Mouse (Mus musculus): ENCODE results near the gene Decr2. TPM values are rescaled to one million over a fixed set of nuclear protein-coding genes. Genes with fewer than 3 reads are reported as not detected.
A peak's percentile ranks its signal among the peaks of the same experiment; 100 is the strongest.

The Decr2 gene
- polyA plus RNA-seq, 2 experiments, result 19.0 to 32.5 TPM

- H3K9ac ChIP-seq (ENCODE audit: low read depth, low read length, severe bottlenecking), result no peak overlapping the region
- peaks cover 5% of the 10 kb centered on the region; the same call in 1 of the 2 replicates for H3K36me3 ChIP-seq (ENCODE audit: control insufficient read depth, insufficient read depth, low read length)
- no peak for ATAC-seq (ENCODE audit: low FRiP score, low read depth)
- no peak overlapping the region for H3K4me3 ChIP-seq (replicated peaks; ENCODE audit: low read length)
- 87% methylated on average over 2 of the region's 2 CpGs for WGBS
- DNase-seq (ENCODE audit: low spot score), result no peak
- H3K4me1 ChIP-seq (ENCODE audit: control insufficient read depth, insufficient read depth, low read length), result no peaks in the 10 kb centered on the region
- no peak for TF ChIP-seq POLR2A (IDR thresholded peaks at IDR 0.05; ENCODE audit: borderline replicate concordance, extremely low read depth, insufficient read depth, insufficient read length)
- H3K27me3 ChIP-seq (ENCODE audit: control insufficient read depth, insufficient read depth, low read length), result no peaks in the 10 kb centered on the region
- no peak overlapping the region for H3K4me2 ChIP-seq (replicated peaks; ENCODE audit: low read depth, low read length, severe bottlenecking)
- no peak overlapping the region for H3K27ac ChIP-seq (replicated peaks; ENCODE audit: low read depth, low read length)
- H3K9me3 ChIP-seq (ENCODE audit: control insufficient read depth, low read length), result no peaks in the 10 kb centered on the region
These were observed 11.3 kb downstream of the Decr2 start for GRCm38 (mm10) chr17:26078851-26079250.

DNA sequence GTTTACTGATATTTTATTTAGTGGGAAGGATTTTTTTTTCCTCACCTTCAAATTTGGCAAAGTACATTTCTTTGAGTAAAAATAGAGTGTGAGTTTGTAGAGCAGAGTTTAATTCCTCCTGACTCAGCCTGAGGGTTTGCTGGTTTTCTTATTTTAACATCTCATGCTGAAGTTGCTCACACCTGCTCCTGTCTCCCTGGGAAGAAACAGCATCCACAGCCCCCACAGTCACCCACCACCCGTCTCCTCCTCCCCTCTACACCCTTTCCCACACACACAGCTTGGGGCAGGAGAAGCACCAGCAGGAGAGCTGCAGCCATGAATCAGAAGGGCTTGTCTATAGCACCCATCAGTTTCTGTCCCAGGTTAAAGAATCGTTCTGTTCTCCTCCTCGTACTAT lies 14.9 kb downstream of the Decr2 start:
- ATAC-seq (ENCODE audit: low FRiP score, low read depth) (no peak), DNase-seq (ENCODE audit: low spot score) (no peak)
- Histone ChIP-seq H3K4me1 (ENCODE audit: control insufficient read depth, insufficient read depth, low read length) (no peaks in the 10 kb centered on the region), H3K27ac (replicated peaks; ENCODE audit: low read depth, low read length) (no peak overlapping the region), H3K4me3 (replicated peaks; ENCODE audit: low read length) (no peak overlapping the region), H3K9ac (ENCODE audit: low read depth, low read length, severe bottlenecking) (no peak overlapping the region), H3K27me3 (ENCODE audit: control insufficient read depth, insufficient read depth, low read length) (no peaks in the 10 kb centered on the region), H3K36me3 (ENCODE audit: control insufficient read depth, insufficient read depth, low read length) (no peaks in the 10 kb centered on the region), H3K9me3 (ENCODE audit: control insufficient read depth, low read length) (no peaks in the 10 kb centered on the region), H3K4me2 (replicated peaks; ENCODE audit: low read depth, low read length, severe bottlenecking) (no peak overlapping the region)
- whole genome bisulfite sequencing, result 63% methylated on average over 3 of the region's 3 CpGs
- no peak for TF ChIP-seq POLR2A (IDR thresholded peaks at IDR 0.05; ENCODE audit: borderline replicate concordance, extremely low read depth, insufficient read depth, insufficient read length)

DNA sequence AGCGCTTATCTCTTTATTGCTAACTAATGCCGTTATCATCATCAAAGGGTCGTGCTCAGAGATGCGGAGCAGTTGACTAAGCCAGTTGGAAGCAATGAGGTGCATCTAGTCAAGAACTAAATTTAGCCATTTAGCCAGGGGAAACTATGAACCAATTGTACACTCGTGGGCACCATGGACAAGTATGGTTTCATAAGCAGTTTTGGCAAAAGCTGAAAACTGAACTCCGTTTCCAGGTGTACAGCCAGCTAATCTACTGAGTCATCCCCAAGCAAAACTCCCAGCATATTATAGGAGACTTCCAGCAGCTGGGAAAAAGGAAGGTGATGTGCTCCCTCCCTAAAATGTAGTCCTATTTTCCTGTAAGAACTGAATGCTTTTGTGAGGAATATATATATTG lies 20.0 kb downstream of the Decr2 start:
- no peak for DNase-seq (ENCODE audit: low spot score)
- Histone ChIP-seq H3K9ac (ENCODE audit: low read depth, low read length, severe bottlenecking) (no peak overlapping the region), H3K27me3 (ENCODE audit: control insufficient read depth, insufficient read depth, low read length) (no peaks in the 10 kb centered on the region), H3K27ac (replicated peaks; ENCODE audit: low read depth, low read length) (no peak overlapping the region), H3K4me2 (replicated peaks; ENCODE audit: low read depth, low read length, severe bottlenecking) (peak overlapping the region; percentile 100), H3K36me3 (ENCODE audit: control insufficient read depth, insufficient read depth, low read length) (peaks cover 6% of the 10 kb centered on the region; the same call in 1 of the 2 replicates), H3K4me1 (ENCODE audit: control insufficient read depth, insufficient read depth, low read length) (peaks cover 25% of the 10 kb centered on the region), H3K4me3 (replicated peaks; ENCODE audit: low read length) (peak overlapping the region; percentile 75; the same call in 1 of the 2 replicates), H3K9me3 (ENCODE audit: control insufficient read depth, low read length) (no peaks in the 10 kb centered on the region)
- 28% methylated on average over 6 of the region's 6 CpGs for WGBS
- no peak for TF ChIP-seq POLR2A (IDR thresholded peaks at IDR 0.05; ENCODE audit: borderline replicate concordance, extremely low read depth, insufficient read depth, insufficient read length)
- no peak for ATAC-seq (ENCODE audit: low FRiP score, low read depth)

DNA sequence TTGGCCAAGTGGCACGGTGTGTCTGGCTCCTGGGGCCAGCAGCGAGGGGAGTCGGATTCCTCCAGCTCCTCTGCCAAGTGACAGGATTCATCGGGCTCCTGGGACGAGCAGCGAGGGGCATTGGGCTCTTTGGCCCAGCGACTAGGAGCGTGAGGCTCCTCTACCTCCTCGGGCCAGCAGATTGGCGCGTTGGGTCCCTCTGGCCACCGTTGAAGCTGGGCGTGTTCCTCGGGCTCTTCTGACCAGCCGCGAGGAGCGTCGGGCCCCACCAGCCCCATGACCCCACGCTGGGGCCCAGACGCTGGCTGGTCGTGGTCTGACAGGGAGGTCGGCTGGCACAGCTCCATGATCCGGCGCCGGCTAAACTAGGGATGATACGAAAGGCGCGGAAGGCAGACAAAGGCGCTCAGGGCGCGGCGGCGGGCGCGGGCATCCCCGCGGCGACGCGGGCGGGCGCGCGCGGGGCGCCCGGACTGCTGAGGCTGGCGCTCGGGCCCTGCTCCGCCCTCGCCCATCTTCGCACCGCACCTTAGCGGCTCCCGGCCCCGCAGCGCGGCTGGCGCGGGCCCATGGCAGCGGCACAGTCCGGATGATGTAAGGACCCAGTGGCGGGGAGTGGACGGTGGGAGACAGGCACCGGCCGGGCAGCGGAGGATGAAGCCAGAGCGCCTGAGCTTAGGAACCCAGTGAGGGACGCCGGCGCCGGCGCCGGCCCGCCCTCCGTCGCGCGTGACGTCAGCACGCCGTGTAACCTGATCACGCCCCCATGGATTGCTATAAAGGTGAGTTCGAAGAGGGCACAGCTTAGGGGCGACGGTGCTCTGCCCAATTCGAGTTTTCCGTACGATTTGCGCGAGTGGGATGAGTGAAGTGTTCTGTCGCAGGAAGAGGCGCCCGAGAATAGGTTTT lies 21.1 kb downstream of the Decr2 start, which contains the start of gene Rab11fip3:
Gene Rab11fip3, minus strand, starts transcription at position 725 of the 909 bp plus-strand sequence.
- H3K9ac ChIP-seq (ENCODE audit: low read depth, low read length, severe bottlenecking), result peak within 1 kb of the TSS; percentile 82
- peak within 1 kb of the TSS; percentile 100 for H3K4me2 ChIP-seq (replicated peaks; ENCODE audit: low read depth, low read length, severe bottlenecking)
- H3K27ac ChIP-seq (replicated peaks; ENCODE audit: low read depth, low read length), result peak within 1 kb of the TSS; percentile 65; the same call in 1 of the 2 replicates
- WGBS, result under 1% methylated on average over 79 of the region's 94 CpGs
- peaks cover 12% of the 10 kb centered on the region for H3K36me3 ChIP-seq (ENCODE audit: control insufficient read depth, insufficient read depth, low read length)
- peak; percentile 91 for DNase-seq (ENCODE audit: low spot score)
- ATAC-seq (ENCODE audit: low FRiP score, low read depth), result peak; percentile 94
- H3K4me3 ChIP-seq (replicated peaks; ENCODE audit: low read length), result peak within 1 kb of the TSS; percentile 75
- peaks cover 25% of the 10 kb centered on the region for H3K4me1 ChIP-seq (ENCODE audit: control insufficient read depth, insufficient read depth, low read length)
- H3K27me3 ChIP-seq (ENCODE audit: control insufficient read depth, insufficient read depth, low read length), result no peaks in the 10 kb centered on the region
- peak; percentile 43; the same call in 1 of the 2 replicates for TF ChIP-seq POLR2A (IDR thresholded peaks at IDR 0.05; ENCODE audit: borderline replicate concordance, extremely low read depth, insufficient read depth, insufficient read length)
- H3K9me3 ChIP-seq (ENCODE audit: control insufficient read depth, low read length), result no peaks in the 10 kb centered on the region

DNA sequence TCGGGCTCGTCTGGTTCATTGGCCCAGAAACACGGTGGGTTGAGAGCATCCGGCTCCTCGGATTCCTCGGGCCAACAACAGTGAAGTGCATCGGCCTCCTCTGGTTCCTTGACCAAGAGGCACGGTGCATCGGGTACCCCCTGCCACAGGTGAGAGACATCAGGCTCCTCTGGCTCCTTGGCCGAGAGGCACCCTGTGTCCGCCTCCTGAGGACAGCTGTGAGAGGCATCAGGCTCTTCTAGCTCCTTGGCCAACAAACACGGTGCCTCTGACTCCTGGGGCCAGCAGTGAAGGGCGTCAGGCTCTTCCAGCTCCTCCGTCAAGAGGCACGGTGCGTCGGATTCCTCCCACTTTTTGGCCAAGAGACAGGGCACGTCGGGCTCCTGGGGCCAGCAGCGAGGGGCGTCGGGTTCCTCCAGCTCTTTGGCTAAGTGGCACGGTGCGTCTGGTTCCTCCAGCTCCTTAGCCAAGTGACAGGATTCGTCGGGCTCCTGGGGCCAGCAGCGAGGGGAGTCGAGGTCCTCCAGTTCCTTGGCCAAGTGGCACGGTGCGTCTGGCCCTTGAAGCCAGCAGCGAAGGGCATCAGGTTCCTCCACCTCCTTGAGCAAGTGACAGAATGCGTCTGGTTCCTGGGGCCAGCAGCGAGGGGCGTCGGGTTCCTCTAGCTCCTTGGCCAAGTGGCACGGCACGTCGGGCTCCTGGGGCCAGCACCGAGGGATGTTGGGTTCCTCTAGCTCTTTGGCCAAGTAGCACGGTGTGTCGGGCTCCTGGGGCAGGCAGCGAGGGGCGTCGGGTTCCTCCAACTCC lies 21.9 kb downstream of the Decr2 start:
- peak overlapping the region; percentile 82 for H3K9ac ChIP-seq (ENCODE audit: low read depth, low read length, severe bottlenecking)
- H3K9me3 ChIP-seq (ENCODE audit: control insufficient read depth, low read length), result no peaks in the 10 kb centered on the region
- DNase-seq (ENCODE audit: low spot score) (no peak), ATAC-seq (ENCODE audit: low FRiP score, low read depth) (no peak)
- H3K4me3 ChIP-seq (replicated peaks; ENCODE audit: low read length), result peak overlapping the region; percentile 75
- peaks cover 17% of the 10 kb centered on the region for H3K36me3 ChIP-seq (ENCODE audit: control insufficient read depth, insufficient read depth, low read length)
- TF ChIP-seq POLR2A (IDR thresholded peaks at IDR 0.05; ENCODE audit: borderline replicate concordance, extremely low read depth, insufficient read depth, insufficient read length), result no peak
- H3K4me1 ChIP-seq (ENCODE audit: control insufficient read depth, insufficient read depth, low read length), result peaks cover 25% of the 10 kb centered on the region
- H3K27ac ChIP-seq (replicated peaks; ENCODE audit: low read depth, low read length), result no peak overlapping the region
- under 1% methylated on average over 43 of the region's 44 CpGs for WGBS
- no peaks in the 10 kb centered on the region for H3K27me3 ChIP-seq (ENCODE audit: control insufficient read depth, insufficient read depth, low read length)
- H3K4me2 ChIP-seq (replicated peaks; ENCODE audit: low read depth, low read length, severe bottlenecking), result peak overlapping the region; percentile 100
